Mouse (Mus musculus) ES-E14 (cell line): ENCODE data around the gene Suclg1.

Source experiments
- CHD2 ChIP-seq: IDR thresholded peaks from 2 replicates; pipeline ENCODE4 v1.6.1; 2014; ENCODE audit warnings: mild to moderate bottlenecking, low read depth, low read length, inconsistent platforms
- HCFC1 ChIP-seq: IDR thresholded peaks from 2 replicates; pipeline ENCODE4 v1.6.1; 2012; ENCODE audit warnings: low read length, inconsistent platforms, borderline replicate concordance; ENCODE audit not compliant: insufficient read depth
- MAFK ChIP-seq: IDR thresholded peaks from 2 replicates; pipeline ENCODE4 v1.6.1; 2014; ENCODE audit warnings: mild to moderate bottlenecking, low read depth, low read length, inconsistent platforms; ENCODE audit not compliant: insufficient read depth
- ZC3H11A ChIP-seq: IDR thresholded peaks from 2 replicates; pipeline ENCODE4 v1.6.1; 2012; ENCODE audit warnings: low read depth, mild to moderate bottlenecking, inconsistent platforms, low read length, borderline replicate concordance
- ZNF384 ChIP-seq: IDR thresholded peaks from 2 replicates; pipeline ENCODE4 v1.6.1; 2012; ENCODE audit warnings: low read depth, low read length, inconsistent platforms

- no peak for TF ChIP-seq CHD2
- no peak for TF ChIP-seq ZNF384
- TF ChIP-seq MAFK: no peak
- TF ChIP-seq ZC3H11A: no peak
- TF ChIP-seq HCFC1: no peak
These were observed 19.6 kb downstream of the Suclg1 start for GRCm38 (mm10) chr6:73267738-73268311.
